Mouse (Mus musculus): Measurements from ENCODE around the gene Lama2.

Gene Lama2

DNA sequence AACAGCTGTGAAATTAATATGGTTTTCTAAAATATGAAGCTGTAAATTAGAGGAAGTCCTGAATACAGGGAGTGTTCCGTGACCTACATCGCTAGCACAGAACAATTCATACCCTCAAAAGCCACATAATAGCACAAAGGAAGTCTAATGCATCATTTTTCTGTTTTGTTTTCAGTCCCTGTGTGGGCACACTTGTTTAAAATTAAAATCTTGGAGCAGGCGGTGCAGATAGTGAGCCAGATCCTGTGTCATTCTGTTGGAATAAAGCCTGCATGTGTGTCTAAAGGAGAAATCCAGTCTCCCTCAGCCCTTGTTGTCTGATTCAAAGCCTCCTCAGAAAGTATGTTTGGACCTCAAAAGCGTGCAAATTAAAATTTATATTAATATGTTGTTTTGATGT is 234.9 kb downstream of the Lama2 start:
- no peak for DNase-seq (ENCODE audit: low spot score in 2 of 2)

GRCm38 (mm10) chr10:27382887-27383609 is 236.5 kb downstream of the Lama2 start:
- DNase-seq (ENCODE audit: low spot score in 2 of 2): no peak

DNA sequence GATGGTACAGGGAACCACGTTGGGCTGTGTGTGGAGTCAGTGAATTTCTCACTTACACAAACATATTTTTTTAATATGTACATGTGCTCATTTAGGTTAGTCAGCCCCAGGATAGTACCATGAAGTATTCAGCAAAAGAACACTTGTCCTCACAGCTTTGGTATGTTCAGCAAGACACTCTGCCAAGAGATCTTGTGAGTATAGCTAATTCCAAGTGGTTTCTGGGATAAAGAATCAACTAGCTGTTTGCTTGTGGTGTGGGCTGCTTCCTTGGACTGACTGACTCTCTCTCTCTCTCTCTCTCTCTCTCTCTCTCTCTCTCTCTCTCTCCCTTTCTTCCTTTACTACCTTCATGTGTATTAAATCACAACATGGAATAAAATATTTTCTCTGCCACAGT is 241.3 kb downstream of the Lama2 start:
- DNase-seq (ENCODE audit: low spot score in 2 of 2): no peak

DNA sequence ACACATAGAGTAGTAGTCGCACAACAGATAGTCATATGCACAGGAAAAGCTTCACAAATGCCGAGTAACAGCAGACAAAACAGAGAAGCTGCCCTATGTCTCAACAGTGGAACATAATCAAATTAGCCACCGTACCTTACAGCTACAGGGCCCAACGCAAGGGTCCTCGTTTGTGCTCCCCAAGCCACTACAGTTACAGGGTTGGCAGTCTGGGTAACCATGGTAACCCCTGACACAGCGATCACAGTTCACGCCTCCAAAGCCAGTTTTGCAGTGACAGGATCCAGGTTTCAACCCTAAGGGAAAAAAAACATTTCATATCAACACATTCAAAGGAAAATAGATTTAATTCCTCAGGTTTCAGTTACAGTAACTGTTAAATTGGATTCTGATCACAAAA is 275.3 kb downstream of the Lama2 start:
- no peak for DNase-seq (ENCODE audit: low spot score in 2 of 2)

- DNase-seq (ENCODE audit: low spot score in 2 of 2): no peak
Observed at GRCm38 (mm10) chr10:27322410-27322990, 297.1 kb downstream of the Lama2 start.

GRCm38 (mm10) chr10:27307444-27307843 is 312.1 kb downstream of the Lama2 start:
- DNase-seq (ENCODE audit: low spot score in 2 of 2): no peak

DNA sequence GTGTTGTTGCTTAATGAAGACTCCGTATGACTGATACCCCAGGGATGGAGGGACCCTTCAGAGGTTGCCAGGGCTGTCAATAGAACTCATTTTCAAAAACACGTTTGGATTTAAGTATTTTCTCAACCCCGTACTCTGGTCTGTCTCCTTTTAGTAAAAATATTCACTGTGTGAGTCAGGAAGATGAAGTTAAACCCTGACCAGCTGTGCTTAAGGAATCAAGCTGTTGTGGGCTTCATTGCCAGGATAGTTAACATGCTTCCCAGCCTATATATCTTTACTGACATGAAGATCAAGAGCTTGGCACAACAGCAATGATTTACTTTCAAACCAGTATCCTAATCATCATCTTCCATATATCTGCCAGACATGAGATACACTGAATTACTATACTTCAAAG is 314.3 kb downstream of the Lama2 start:
- no peak for DNase-seq (ENCODE audit: low spot score in 2 of 2)

- no peak for DNase-seq (ENCODE audit: low spot score in 2 of 2)
Observed at GRCm38 (mm10) chr10:27285098-27285860, 334.3 kb downstream of the Lama2 start.

DNA sequence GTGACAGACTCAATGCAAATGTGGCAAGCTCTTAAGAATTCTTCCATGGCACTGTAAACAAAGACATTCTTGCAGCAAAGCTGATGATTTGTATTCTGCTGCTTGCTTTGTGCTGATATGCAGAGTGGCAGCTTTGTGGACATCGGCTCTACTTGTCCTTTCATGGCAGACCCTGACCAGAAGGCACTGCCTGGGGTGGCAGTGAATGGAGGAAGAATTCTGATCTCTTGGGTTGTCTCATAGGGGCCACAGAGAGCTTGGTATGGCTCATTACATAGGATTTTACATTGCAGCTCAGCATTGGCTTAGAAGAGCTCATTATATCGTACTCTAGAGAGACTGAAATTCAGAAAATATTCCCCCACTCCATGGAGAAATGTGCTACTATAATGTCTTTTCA is 352.1 kb downstream of the Lama2 start:
- DNase-seq (ENCODE audit: low spot score in 2 of 2): no peak

DNA sequence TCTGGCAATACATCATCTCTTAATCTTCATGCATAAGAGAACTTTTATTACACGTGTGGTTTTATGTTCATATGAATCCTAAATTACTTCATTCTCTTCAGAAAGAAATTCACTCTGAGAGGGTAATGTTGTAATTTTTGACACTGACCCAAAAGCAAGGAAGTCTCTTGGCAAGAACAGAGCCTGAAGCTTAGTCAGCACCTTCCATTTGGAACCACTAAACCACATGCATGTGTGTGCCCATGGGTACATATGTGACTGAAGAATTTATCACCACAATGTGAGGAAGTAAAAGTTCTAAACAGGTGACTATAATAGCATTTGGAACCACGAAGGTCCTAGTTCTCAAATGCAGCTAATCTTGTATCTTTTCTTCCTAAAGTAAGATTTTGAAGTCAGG is 353.7 kb downstream of the Lama2 start:
- DNase-seq (ENCODE audit: low spot score in 2 of 2): no peak

DNA sequence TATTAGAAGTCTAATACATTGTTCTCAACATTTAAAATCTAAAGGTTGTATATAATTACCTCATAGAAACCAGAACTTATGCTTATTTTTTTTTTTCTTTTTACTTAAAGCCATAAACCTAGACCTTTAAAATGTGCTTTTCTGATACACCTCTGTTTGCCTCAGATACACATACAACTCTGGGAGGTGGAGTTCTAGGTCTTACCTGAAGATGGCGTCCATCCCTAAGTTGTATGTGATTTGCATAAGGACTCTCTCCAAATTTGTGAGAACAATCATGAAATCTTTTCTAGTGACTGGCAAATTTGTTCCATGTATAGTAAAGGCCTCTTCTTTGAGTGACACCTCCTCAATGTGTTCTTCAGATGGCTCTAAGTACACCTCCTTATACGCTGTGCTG is 354.8 kb downstream of the Lama2 start:
- no peak for DNase-seq (ENCODE audit: low spot score in 2 of 2)

- DNase-seq (ENCODE audit: low spot score in 2 of 2): no peak
Observed at GRCm38 (mm10) chr10:27249741-27250140, 369.8 kb downstream of the Lama2 start.

DNA sequence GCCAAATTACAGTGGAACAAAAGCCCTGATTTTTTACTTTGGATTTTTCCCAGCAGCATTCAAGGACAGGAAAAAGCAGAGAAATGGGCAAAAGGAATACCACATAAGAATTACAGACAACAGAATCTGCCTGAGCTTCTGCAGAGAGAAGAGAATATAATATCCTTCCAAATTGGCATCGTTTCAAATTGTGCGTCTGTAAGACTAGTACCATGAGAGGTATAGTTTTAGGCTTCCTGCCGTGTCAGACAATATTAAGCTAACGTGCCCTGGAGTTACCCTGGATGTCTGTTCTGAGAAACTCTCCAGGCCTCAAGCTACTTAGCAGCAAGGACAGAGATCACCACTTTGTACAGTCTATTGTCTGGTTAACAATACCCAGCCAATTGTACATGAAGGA is 384.8 kb downstream of the Lama2 start:
- no peak for DNase-seq (ENCODE audit: low spot score in 2 of 2)

DNA sequence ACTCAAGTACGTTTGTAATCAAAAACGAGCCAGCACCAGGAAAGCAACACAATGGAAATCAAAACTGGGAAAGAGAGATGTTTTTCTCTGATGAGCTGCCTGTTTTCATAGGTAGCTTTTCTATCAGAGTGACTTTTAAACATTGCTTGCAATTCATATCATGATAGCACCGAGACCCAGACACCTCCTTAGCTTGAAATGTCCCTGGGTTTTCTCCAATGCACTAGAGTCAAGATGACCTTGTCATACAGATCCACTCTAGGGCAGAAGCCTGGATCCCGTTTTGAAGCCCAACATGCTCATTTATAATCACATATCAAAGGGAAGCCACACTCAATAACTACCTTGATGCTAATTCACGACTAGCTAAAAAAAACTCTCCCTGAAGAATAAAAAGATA is 386.0 kb downstream of the Lama2 start:
- no peak for DNase-seq (ENCODE audit: low spot score in 2 of 2)

GRCm38 (mm10) chr10:27223815-27224375 is 395.7 kb downstream of the Lama2 start:
- no peak for DNase-seq (ENCODE audit: low spot score in 2 of 2)

- DNase-seq (ENCODE audit: low spot score in 2 of 2): no peak
Observed at GRCm38 (mm10) chr10:27222639-27223315, 396.8 kb downstream of the Lama2 start.

GRCm38 (mm10) chr10:27219698-27220097 is 399.9 kb downstream of the Lama2 start:
- DNase-seq (ENCODE audit: low spot score in 2 of 2): no peak

DNA sequence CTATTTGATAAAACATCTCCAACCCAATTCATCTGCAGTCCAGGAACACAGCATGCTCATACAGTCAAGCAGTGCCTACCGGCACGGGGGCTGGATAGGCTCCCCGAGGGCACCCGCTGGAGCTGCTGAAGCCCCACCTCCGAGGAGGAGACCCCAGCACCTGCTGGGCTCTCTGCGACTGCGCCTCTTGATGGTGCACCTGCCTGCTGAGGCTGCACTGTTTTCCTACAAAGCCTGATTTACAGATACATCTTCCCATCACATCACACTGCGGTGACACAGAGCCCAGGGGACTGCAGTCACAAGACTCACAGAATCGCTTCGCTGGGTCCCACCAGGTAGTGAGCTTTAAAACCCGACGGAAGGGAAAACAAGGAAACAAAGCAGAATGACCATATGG is 412.2 kb downstream of the Lama2 start:
- DNase-seq (ENCODE audit: low spot score in 2 of 2): no peak

- DNase-seq (ENCODE audit: low spot score in 2 of 2): no peak
Observed at GRCm38 (mm10) chr10:27198443-27198842, 421.1 kb downstream of the Lama2 start.

GRCm38 (mm10) chr10:27193986-27194908 is 425.3 kb downstream of the Lama2 start:
- DNase-seq (ENCODE audit: low spot score in 2 of 2): no peak
